Mouse (Mus musculus): ENCODE measurements around the gene Tmcc1. TPM values are rescaled to one million over a fixed set of nuclear protein-coding genes. Genes with fewer than 3 reads are reported as not detected.

The Tmcc1 gene
- polyA plus RNA-seq, 1 experiment from 2014 or later = 35.0 TPM

DNA sequence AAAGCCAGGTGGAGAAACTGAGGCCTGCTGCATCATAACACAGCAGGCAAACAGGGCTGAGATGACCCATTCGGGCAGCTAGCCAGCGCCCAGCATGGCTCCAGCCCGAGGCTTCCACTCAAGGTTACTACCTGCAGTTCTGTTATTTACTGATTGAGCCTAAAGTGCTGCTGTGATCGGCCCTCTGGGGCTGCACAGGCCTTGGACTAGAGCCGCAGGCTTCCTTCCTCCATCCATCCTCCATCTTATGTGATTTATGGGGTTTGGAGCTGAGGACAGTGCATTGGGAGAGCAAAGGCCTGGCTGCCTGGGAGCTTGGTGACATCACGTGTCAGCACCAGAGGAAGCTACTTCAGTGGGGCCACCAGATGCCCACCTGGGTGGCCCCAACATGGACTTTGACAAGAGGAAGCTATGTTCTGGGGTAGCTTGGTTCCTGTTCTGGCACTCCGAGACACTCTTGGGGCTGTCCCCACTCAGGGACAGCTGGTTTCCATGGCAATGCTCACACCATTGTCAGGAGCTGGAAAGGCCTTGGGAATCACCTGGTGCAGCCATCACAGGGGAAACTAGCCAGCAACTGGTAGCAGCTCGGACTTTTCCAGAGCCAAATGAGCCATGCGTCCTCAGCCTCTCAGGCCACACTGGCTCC is 206.1 kb downstream of the Tmcc1 start:
- no peak for ATAC-seq (ENCODE audit: low FRiP score)
- peak overlapping the region; percentile 29; the same call in 1 of the 2 replicates for H3K9ac ChIP-seq
- peak overlapping the region; percentile 30; the same call in 1 of the 2 replicates for H3K27ac ChIP-seq
- peaks cover 19% of the 10 kb centered on the region for H3K27me3 ChIP-seq
- no peaks in the 10 kb centered on the region for H3K36me3 ChIP-seq
- no peaks in the 10 kb centered on the region for H3K9me3 ChIP-seq
- 52% methylated on average over 9 of the region's 9 CpGs for WGBS
- H3K4me3 ChIP-seq = no peak overlapping the region
- 0 out of 2 replicates have a peak overlapping the region, but pooled peaks have one; percentile 8 for H3K4me2 ChIP-seq
- peaks cover 47% of the 10 kb centered on the region for H3K4me1 ChIP-seq (replicated peaks)

DNA sequence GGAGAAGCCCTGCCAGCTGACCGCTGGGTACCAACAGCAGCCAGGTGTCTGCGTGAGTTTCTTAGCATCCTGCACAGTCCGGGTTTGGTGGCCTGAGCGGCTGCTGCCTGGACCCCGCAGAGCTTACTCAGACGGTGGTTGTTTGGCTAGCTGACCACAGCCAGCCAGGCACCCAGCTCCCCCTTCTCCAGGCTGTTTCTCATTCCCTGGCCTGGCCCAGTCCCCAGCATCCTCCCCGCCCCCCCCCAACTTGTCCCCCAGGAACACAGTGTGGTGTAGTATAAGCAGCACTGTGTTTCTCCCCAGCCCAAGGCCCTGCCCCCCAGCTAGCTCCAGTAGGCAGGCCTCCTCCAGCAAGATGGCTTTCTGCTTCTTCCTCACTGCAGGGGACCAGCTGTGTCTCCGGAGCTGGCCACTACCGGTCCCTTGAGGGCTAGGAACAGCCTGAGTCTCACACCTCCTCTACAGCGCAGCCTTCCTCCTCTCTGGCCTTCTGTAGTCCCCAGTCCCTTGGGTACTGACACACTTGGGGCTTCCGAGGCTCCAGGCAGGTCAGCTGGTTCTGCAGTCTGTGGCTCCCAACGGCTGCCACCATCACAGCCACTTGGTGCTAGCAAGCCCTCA is 206.7 kb downstream of the Tmcc1 start:
- Histone ChIP-seq H3K27me3 (peaks cover 13% of the 10 kb centered on the region), H3K27ac (peak overlapping the region; percentile 30; the same call in 1 of the 2 replicates), H3K9me3 (no peaks in the 10 kb centered on the region), H3K4me3 (no peak overlapping the region), H3K4me1 (replicated peaks) (peaks cover 41% of the 10 kb centered on the region), H3K36me3 (no peaks in the 10 kb centered on the region), H3K9ac (peak overlapping the region; percentile 29; the same call in 1 of the 2 replicates), H3K4me2 (0 out of 2 replicates have a peak overlapping the region, but pooled peaks have one; percentile 8)
- ATAC-seq (ENCODE audit: low FRiP score) = no peak
- WGBS = 42% methylated on average over 12 of the region's 12 CpGs

DNA sequence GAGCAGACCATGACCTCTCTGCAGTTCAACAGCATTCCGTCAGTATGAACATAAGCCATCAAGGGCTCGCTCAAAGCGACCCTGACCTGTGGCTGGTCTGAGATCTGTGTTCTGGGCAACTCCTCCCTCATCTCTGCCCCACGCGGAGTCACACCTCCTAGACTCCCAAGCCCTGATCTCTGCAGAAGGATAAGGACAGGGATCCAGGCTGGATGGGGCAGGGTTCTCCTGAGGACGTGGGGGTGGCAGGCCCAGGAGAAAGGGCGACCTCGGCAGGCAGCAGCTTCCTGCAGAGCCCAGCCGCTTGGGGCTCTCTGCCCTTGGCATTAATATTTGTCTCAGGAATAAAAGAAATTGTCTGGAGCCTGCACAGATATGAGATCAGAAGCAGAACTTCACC is 207.7 kb downstream of the Tmcc1 start:
- no peak overlapping the region; the same call in 1 of the 2 replicates for H3K9ac ChIP-seq
- H3K4me3 ChIP-seq = no peak overlapping the region
- no peak for ATAC-seq (ENCODE audit: low FRiP score)
- peaks cover 34% of the 10 kb centered on the region for H3K4me1 ChIP-seq (replicated peaks)
- no peaks in the 10 kb centered on the region for H3K36me3 ChIP-seq
- H3K4me2 ChIP-seq = no peak overlapping the region
- peaks cover 3% of the 10 kb centered on the region for H3K27me3 ChIP-seq
- 64% methylated on average over 9 of the region's 9 CpGs for WGBS
- H3K9me3 ChIP-seq = no peaks in the 10 kb centered on the region
- H3K27ac ChIP-seq = no peak overlapping the region

DNA sequence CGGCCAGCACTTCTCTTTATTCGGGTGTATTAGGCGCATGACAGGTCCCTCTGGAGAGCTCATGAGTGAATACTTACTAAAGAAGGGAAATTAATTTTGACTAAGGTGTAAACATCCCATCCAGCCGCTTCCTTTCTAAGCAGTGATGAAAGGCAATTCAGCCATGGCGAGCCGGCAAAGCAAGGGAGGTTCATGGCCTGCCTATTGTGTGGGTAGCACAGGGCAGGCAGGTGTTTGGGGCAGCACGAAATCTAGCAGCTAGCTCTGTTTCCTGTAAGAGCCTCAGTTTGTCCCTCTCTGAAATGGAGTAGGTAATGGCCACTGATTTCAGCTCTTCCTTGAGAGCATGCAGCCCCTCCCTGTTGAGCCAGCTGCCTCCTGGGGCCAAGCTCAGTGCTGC is 208.7 kb downstream of the Tmcc1 start:
- ATAC-seq (ENCODE audit: low FRiP score) = no peak
- H3K36me3 ChIP-seq = no peaks in the 10 kb centered on the region
- H3K27me3 ChIP-seq = no peaks in the 10 kb centered on the region
- peak overlapping the region; percentile 42; the same call in 1 of the 2 replicates for H3K27ac ChIP-seq
- 65% methylated on average over 7 of the region's 7 CpGs for WGBS
- H3K4me1 ChIP-seq (replicated peaks) = peaks cover 39% of the 10 kb centered on the region
- no peak overlapping the region for H3K4me2 ChIP-seq
- H3K4me3 ChIP-seq = no peak overlapping the region
- H3K9me3 ChIP-seq = no peaks in the 10 kb centered on the region
- no peak overlapping the region for H3K9ac ChIP-seq

DNA sequence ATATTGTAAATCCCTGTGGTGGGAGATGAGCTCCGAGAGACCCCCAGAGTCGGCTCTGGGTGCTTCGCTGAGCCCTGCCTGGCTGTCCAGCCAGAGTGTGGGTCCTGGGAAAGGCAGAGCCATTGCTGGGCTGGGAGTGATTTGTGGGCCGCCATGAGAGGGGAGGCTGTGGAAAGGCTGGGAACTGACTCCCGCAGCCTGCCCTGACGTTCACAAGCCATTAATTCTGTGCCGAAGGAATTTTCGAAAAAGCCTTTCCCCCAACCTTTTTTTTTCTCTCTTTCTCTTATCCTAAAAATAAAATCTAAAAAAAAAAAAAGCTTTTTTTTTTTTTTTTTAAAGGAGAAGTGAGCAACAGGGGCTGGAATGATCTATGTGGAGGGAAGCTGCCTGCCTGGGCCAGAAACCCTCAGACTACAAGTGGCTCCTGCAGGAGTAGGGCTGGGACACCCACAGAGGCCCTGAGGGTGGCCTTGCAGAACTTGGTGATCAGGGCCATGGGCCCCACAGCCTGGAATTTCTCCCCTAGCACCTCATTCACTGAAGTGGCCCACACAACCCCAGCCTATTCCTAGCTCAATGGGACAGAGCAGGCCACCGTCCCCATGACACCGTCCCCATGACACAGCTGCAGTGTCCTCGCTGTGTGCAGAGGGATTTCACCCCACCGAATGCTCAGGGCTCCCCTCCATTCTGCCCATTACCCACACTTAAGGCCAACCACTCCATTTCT is 209.8 kb downstream of the Tmcc1 start:
- Histone ChIP-seq H3K36me3 (no peaks in the 10 kb centered on the region), H3K27ac (no peak overlapping the region), H3K27me3 (no peaks in the 10 kb centered on the region), H3K4me3 (no peak overlapping the region), H3K9ac (no peak overlapping the region), H3K4me1 (replicated peaks) (peaks cover 39% of the 10 kb centered on the region), H3K9me3 (no peaks in the 10 kb centered on the region), H3K4me2 (no peak overlapping the region)
- WGBS = 65% methylated on average over 12 of the region's 12 CpGs
- ATAC-seq (ENCODE audit: low FRiP score) = no peak

DNA sequence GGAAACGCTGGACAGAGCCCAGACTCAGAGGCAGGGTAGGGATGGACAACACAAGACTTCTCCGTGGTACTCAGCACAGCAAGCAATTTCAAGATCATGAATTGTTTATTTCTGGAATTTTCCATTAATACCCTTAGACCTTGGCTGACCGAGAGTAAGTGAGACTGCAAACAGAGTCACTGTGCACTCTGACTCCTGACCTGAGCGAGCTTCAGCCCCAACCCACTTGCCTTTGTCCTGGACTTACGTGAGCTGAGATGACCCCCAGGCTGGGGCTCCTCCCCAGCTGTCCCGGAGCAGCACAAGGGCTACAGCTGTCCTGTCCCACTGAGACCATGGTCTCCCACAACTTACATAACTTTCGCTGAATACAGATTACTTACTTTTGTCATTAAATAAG is 210.4 kb downstream of the Tmcc1 start:
- no peak for ATAC-seq (ENCODE audit: low FRiP score)
- Histone ChIP-seq H3K4me1 (replicated peaks) (peaks cover 42% of the 10 kb centered on the region), H3K27ac (no peak overlapping the region), H3K9me3 (no peaks in the 10 kb centered on the region), H3K9ac (no peak overlapping the region), H3K36me3 (no peaks in the 10 kb centered on the region), H3K4me3 (no peak overlapping the region), H3K4me2 (no peak overlapping the region), H3K27me3 (no peaks in the 10 kb centered on the region)
- 57% methylated on average over 7 of the region's 7 CpGs for WGBS

DNA sequence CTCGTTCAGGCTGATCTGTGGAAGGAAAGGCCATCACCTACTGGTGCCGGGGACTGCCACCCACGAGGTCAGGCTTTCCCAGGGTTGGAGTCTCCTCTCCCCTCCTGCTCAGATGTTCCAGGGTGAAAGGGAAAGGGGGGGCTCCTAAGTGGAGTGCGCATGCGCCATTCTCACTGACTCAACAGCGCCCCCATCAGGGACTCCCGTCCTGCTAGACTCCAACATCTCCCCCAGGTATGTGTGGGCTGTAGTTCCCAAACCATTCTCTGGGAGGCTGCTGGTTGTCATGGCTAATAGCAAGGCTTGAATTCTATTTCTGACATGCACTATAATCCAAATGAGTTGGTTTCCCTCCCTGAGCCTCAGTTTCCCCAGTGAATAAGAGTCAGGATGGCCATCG is 214.7 kb downstream of the Tmcc1 start:
- WGBS = 67% methylated on average over 8 of the region's 8 CpGs
- no peak overlapping the region for H3K4me2 ChIP-seq
- ATAC-seq (ENCODE audit: low FRiP score) = no peak

DNA sequence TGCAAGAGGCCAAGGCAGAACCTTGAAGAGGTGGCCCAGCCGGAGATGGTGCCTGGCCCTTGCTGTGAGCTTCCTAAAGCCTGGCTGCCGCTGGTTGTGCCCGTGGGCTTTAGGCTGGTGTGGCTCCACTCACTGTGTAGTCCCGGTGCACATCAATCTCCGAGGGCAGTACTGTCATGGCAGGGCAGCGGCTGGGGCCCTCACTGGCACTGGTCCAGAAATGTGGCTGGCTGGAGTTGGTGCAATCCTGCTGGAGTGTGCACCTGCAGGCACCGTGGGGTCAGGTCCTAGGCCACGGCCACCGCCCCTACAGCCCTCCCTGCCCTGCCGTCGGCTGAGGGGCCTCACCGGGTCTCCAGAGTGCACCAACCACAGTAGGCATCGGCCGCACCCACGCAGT is 215.5 kb downstream of the Tmcc1 start:
- Histone ChIP-seq H3K27me3 (0 out of 2 replicates have a peak, but pooled peaks cover 3% of the 10 kb centered on the region), H3K36me3 (no peaks in the 10 kb centered on the region), H3K4me3 (no peak overlapping the region), H3K4me2 (no peak overlapping the region), H3K9ac (no peak overlapping the region), H3K4me1 (replicated peaks) (peaks cover 26% of the 10 kb centered on the region), H3K9me3 (no peaks in the 10 kb centered on the region), H3K27ac (no peak overlapping the region)
- no peak for ATAC-seq (ENCODE audit: low FRiP score)
- WGBS = 84% methylated on average over 15 of the region's 15 CpGs

More for the DNA sequence above, 214.7 kb downstream of the Tmcc1 start:
- peaks cover 24% of the 10 kb centered on the region for H3K4me1 ChIP-seq (replicated peaks)
- H3K9me3 ChIP-seq = no peaks in the 10 kb centered on the region
- H3K4me3 ChIP-seq = no peak overlapping the region
- no peaks in the 10 kb centered on the region for H3K36me3 ChIP-seq
- H3K9ac ChIP-seq = no peak overlapping the region
- H3K27me3 ChIP-seq = 0 out of 2 replicates have a peak, but pooled peaks cover 1% of the 10 kb centered on the region
- H3K27ac ChIP-seq = no peak overlapping the region

DNA sequence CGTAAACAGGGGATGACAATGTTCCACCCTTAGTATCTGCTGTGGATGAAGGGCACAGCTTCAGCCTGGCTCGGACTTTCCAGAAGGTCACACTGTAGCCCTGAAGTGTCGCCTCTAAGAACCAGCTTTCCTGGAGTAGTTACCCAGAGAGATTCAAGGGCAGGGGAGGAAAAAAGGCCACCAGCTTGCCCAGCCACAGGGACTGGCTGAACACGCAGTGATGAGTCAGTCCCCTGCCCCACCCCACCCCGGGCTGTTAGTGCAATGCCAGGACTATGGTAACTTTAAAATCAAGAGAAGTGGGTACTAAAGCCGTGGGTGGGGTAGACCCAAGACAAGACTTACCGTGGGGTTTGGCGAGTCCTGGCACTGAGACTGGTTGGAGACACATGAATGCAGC is 217.7 kb downstream of the Tmcc1 start:
- Histone ChIP-seq H3K9ac (no peak overlapping the region), H3K4me2 (no peak overlapping the region), H3K4me3 (no peak overlapping the region), H3K4me1 (replicated peaks) (peaks cover 43% of the 10 kb centered on the region), H3K9me3 (no peaks in the 10 kb centered on the region), H3K27ac (no peak overlapping the region), H3K36me3 (no peaks in the 10 kb centered on the region), H3K27me3 (0 out of 2 replicates have a peak, but pooled peaks cover 3% of the 10 kb centered on the region)
- WGBS = 87% methylated on average over 8 of the region's 8 CpGs
- no peak for ATAC-seq (ENCODE audit: low FRiP score)

DNA sequence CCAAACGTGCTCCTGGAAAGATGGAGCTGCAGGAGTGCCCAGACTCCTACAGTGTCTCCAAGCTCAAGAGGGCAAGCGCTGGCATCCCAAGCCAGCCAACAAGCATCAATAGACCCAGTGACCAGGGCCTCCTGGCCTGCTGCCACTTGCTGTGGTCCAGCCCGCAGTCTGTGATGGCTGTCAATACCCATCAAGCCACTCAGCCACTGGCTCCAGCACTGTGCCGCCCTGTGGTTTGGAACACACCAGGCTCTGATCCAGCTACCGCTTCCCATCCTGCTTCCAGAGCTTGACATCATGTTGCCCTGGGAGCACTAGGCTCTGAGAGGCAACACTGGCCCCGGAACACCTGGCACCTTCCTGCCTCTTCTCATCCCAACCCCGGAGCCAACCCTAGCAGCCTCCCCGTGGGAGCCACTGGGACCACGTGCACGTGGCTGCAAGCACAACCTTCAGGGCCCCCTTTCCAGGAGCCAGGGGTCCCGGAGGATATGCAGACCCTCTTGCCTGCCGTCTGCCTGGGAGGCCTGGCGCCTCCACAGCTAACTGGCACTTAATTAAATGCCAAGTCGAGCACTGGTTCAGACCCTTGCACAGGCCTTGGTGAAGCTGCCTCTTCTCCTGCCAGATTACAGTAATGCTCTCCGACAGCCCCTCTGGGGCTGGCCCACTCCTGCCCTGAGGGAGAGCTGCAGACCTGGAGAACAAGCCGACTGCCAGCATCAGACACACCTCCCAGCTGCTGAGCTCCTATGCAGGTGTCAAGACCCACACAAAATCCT is 219.2 kb downstream of the Tmcc1 start:
- 66% methylated on average over 16 of the region's 16 CpGs for WGBS
- H3K27ac ChIP-seq = no peak overlapping the region

DNA sequence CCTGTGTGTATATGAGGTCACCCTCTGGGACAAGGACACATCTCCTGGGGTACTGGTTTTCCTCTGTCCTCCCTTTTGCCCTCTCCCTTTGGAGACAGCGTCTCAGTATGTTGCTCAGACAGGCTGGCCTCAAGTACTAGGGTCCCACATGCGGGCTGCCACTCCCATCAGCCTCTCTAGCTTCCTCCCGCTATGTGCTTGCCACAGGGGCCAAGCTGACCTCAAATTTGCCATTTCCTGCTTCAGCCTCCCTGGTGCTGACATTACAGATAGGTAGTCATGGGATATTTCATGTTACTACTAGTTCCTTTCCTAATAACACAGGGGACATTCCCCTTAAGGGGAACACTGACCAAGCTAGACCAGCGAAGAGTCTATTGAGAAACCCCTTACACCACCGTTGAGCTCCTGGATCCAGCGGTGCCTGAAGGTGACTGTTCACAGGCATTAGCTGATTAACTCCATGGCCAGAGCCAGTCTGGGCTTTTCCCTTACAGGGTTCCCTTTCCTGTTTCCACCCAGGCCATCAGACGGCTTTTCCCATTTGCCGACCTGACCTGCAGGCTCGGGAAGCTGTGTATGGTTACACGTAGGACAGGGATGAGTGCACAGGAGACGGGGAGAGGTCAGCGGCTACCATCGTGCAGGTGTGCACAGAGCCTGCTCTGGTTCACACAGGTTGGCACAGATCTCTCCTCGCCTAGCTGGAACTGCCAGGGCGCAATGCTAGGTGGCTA is 220.0 kb downstream of the Tmcc1 start:
- H3K4me1 ChIP-seq (replicated peaks) = peaks cover 50% of the 10 kb centered on the region
- 89% methylated on average over 15 of the region's 15 CpGs for WGBS
- H3K9ac ChIP-seq = no peak overlapping the region
- no peak overlapping the region for H3K4me2 ChIP-seq
- no peak for ATAC-seq (ENCODE audit: low FRiP score)
- 0 out of 2 replicates have a peak, but pooled peaks cover 3% of the 10 kb centered on the region for H3K27me3 ChIP-seq
- H3K4me3 ChIP-seq = no peak overlapping the region
- H3K36me3 ChIP-seq = no peaks in the 10 kb centered on the region
- H3K27ac ChIP-seq = no peak overlapping the region
- no peaks in the 10 kb centered on the region for H3K9me3 ChIP-seq

More for the DNA sequence above, 219.2 kb downstream of the Tmcc1 start:
- Histone ChIP-seq H3K9me3 (no peaks in the 10 kb centered on the region), H3K36me3 (no peaks in the 10 kb centered on the region), H3K4me1 (replicated peaks) (peaks cover 43% of the 10 kb centered on the region), H3K4me2 (no peak overlapping the region), H3K9ac (peak overlapping the region; percentile 8; the same call in 1 of the 2 replicates), H3K27me3 (0 out of 2 replicates have a peak, but pooled peaks cover 3% of the 10 kb centered on the region), H3K4me3 (no peak overlapping the region)
- no peak for ATAC-seq (ENCODE audit: low FRiP score)
